10 mouse cellular contexts compared by ENCODE assay signal in genomic region chr10:52703688-52704087, GRCm38 (mm10). TPM values are rescaled to one million over a fixed set of nuclear protein-coding genes. Genes with fewer than 3 reads are reported as not detected.
DNase-seq lines count a peak whose midpoint lies in the region; ATAC-seq and TF ChIP-seq lines count a peak whose summit lies in the region.
"Had no signal": no experiment of that assay in that cellular context is flagged by ENCODE, and none has a peak within 500 bp of the region (broad histone marks: within the 10 kb centered on the region; RNA-seq: fewer than 3 reads in every experiment).

No protein-coding gene starts in this region.

- no peak overlapping the region; the same call in 1 of the 2 replicates for H3K4me3 ChIP-seq in kidney, postnatal 0 days (replicated peaks; ENCODE audit: low read depth, low read length)
- no peak overlapping the region for H3K4me3 ChIP-seq in forebrain, embryonic 11.5 days (ENCODE audit: low read depth, low read length)
- peak overlapping the region; percentile 47 for H3K4me3 ChIP-seq in hindbrain, embryonic 13.5 days
- peak overlapping the region; percentile 48; the same call in 1 of the 2 replicates for H3K4me3 ChIP-seq in midbrain, postnatal 0 days (ENCODE audit: low read depth, low read length)

- DNase-seq in kidney, postnatal 0 days (ENCODE audit: low spot score) = no peak
- DNase-seq in kidney, adult 18-20 months = no peak
- no peak for DNase-seq in forebrain, embryonic 11.5 days (ENCODE audit: low spot score)
- DNase-seq in midbrain, postnatal 0 days (ENCODE audit: low spot score) = no peak
- DNase-seq in embryo, embryonic 9.5 days (ENCODE audit: extremely low spot score) = no peak
- DNase-seq: liver, postnatal 0 days had no signal

- no peak overlapping the region for H3K27ac ChIP-seq in kidney, postnatal 0 days
- H3K27ac ChIP-seq in forebrain, embryonic 11.5 days (ENCODE audit: low read depth, low read length) = peak overlapping the region; percentile 18; the same call in 1 of the 2 replicates
- peak overlapping the region; percentile 92 for H3K27ac ChIP-seq in hindbrain, embryonic 13.5 days
- peak overlapping the region; percentile 74; the same call in 1 of the 2 replicates for H3K27ac ChIP-seq in midbrain, postnatal 0 days (ENCODE audit: low read depth, low read length)

- ATAC-seq in kidney, postnatal 0 days (replicated peaks; ENCODE audit: low FRiP score, low read depth) = no peak
- no peak; the same call in 1 of the 2 replicates for ATAC-seq in forebrain, embryonic 11.5 days (replicated peaks; ENCODE audit: low FRiP score)
- ATAC-seq in hindbrain, embryonic 13.5 days (ENCODE audit: low FRiP score) = peak; percentile 22
- ATAC-seq in midbrain, postnatal 0 days (ENCODE audit: low FRiP score) = peak; percentile 1; the same call in 1 of the 2 replicates
- no peak for ATAC-seq in megakaryocyte-erythroid progenitor cell, adult 5-6 weeks (replicated peaks; ENCODE audit: low FRiP score, low TSS enrichment, poor library complexity, severe bottlenecking)
- no peak for ATAC-seq in monocyte, adult 5-6 weeks (replicated peaks; ENCODE audit: insufficient number of reproducible peaks, low FRiP score, low TSS enrichment, poor library complexity, severe bottlenecking)
- ATAC-seq: liver, postnatal 0 days had no signal

- no peaks in the 10 kb centered on the region for H3K36me3 ChIP-seq in kidney, postnatal 0 days (ENCODE audit: insufficient read depth, low read length)
- H3K36me3 ChIP-seq in forebrain, embryonic 11.5 days (ENCODE audit: control insufficient read depth, insufficient read depth, low read length) = no peaks in the 10 kb centered on the region
- no peaks in the 10 kb centered on the region for H3K36me3 ChIP-seq in hindbrain, embryonic 13.5 days
- no peaks in the 10 kb centered on the region for H3K36me3 ChIP-seq in midbrain, postnatal 0 days (ENCODE audit: insufficient read depth, low read length)

- no peak overlapping the region for H3K9ac ChIP-seq in kidney, postnatal 0 days (ENCODE audit: low read depth, low read length)
- H3K9ac ChIP-seq in forebrain, embryonic 11.5 days (ENCODE audit: low read length) = no peak overlapping the region
- no peak overlapping the region for H3K9ac ChIP-seq in hindbrain, embryonic 13.5 days
- 0 out of 2 replicates have a peak overlapping the region, but pooled peaks have one; percentile 78 for H3K9ac ChIP-seq in midbrain, postnatal 0 days (replicated peaks; ENCODE audit: low read length, poor library complexity, severe bottlenecking)
- H3K9ac ChIP-seq: liver, postnatal 0 days had no signal

- no peaks in the 10 kb centered on the region for H3K9me3 ChIP-seq in kidney, postnatal 0 days (replicated peaks; ENCODE audit: low read length)
- H3K9me3 ChIP-seq in forebrain, embryonic 11.5 days (ENCODE audit: control insufficient read depth, low read length) = no peaks in the 10 kb centered on the region
- H3K9me3 ChIP-seq in hindbrain, embryonic 13.5 days = no peaks in the 10 kb centered on the region
- H3K9me3 ChIP-seq in midbrain, postnatal 0 days (ENCODE audit: low read length) = no peaks in the 10 kb centered on the region

- no peaks in the 10 kb centered on the region for H3K27me3 ChIP-seq in kidney, postnatal 0 days (ENCODE audit: insufficient read depth, low read length)
- H3K27me3 ChIP-seq in forebrain, embryonic 11.5 days (ENCODE audit: control insufficient read depth, insufficient read depth, low read length) = no peaks in the 10 kb centered on the region
- no peaks in the 10 kb centered on the region for H3K27me3 ChIP-seq in hindbrain, embryonic 13.5 days
- H3K27me3 ChIP-seq in midbrain, postnatal 0 days (ENCODE audit: insufficient read depth, low read length) = no peaks in the 10 kb centered on the region

- no peaks in the 10 kb centered on the region; the same call in 1 of the 2 replicates for H3K4me1 ChIP-seq in kidney, postnatal 0 days (replicated peaks; ENCODE audit: insufficient read depth, low read length)
- peaks cover 3% of the 10 kb centered on the region; the same call in 1 of the 2 replicates for H3K4me1 ChIP-seq in forebrain, embryonic 11.5 days (replicated peaks; ENCODE audit: control insufficient read depth, insufficient read depth, low read length)
- H3K4me1 ChIP-seq in hindbrain, embryonic 13.5 days (replicated peaks) = peaks cover 25% of the 10 kb centered on the region
- H3K4me1 ChIP-seq in midbrain, postnatal 0 days (ENCODE audit: insufficient read depth, low read length) = no peaks in the 10 kb centered on the region

- no peak for TF ChIP-seq CTCF in kidney, postnatal 0 days (IDR thresholded peaks at IDR 0.05; ENCODE audit: low read depth)
- TF ChIP-seq CTCF in midbrain, postnatal 0 days (IDR thresholded peaks at IDR 0.05) = no peak

- peak overlapping the region; percentile 92 for H3K4me2 ChIP-seq in kidney, postnatal 0 days (ENCODE audit: low read length)
- peak overlapping the region; percentile 72; the same call in 1 of the 2 replicates for H3K4me2 ChIP-seq in forebrain, embryonic 11.5 days (ENCODE audit: low read depth, low read length, severe bottlenecking)
- peak overlapping the region; percentile 75 for H3K4me2 ChIP-seq in hindbrain, embryonic 13.5 days
- peak overlapping the region; percentile 94 for H3K4me2 ChIP-seq in midbrain, postnatal 0 days (ENCODE audit: low read depth, low read length, poor library complexity, severe bottlenecking)

RNA-seq across cellular contexts. Expression of gene Slc35f1, which starts 13.4 kb away (rescaled TPM):
- 2.1 and 2.2 TPM in 2 replicates for polyA plus RNA-seq in kidney, postnatal 0 days (2015; fragmentation: Nextera tagmentation; extraction: Ambion mirVana)
- 24.5 and 28.2 TPM in 2 replicates for polyA plus RNA-seq in forebrain, embryonic 11.5 days (2014; fragmentation: Nextera tagmentation; extraction: Ambion mirVana)
- 28.9 and 31.6 TPM in 2 replicates for polyA plus RNA-seq in hindbrain, embryonic 13.5 days (2015; fragmentation: Nextera tagmentation; extraction: Ambion mirVana)
- 111 and 114 TPM in 2 replicates for total RNA-seq in midbrain, postnatal 0 days (2014; rRNA removed)
- 32.5 and 35.2 TPM in 2 replicates for polyA plus RNA-seq in midbrain, postnatal 0 days (2015; fragmentation: Nextera tagmentation; extraction: Ambion mirVana)
- not detected in 2 replicates for total RNA-seq in megakaryocyte-erythroid progenitor cell, adult 5-6 weeks (2014; fragmentation: Nextera tagmentation)
- total RNA-seq in megakaryocyte-erythroid progenitor cell, adult 5-6 weeks (2017) = not detected in 2 replicates
- not detected in 3 replicates for total RNA-seq in monocyte, adult 5-6 weeks (2017)
- total RNA-seq: MEL had no signal

Comparison
In these comparisons a context has a peak if more than half of its experiments do, and no peak if none do; other contexts are left out.
1. ATAC-seq: peak in hindbrain, embryonic 13.5 days (single experiment) and midbrain, postnatal 0 days (single experiment); none in kidney, postnatal 0 days (single experiment), forebrain, embryonic 11.5 days (single experiment), megakaryocyte-erythroid progenitor cell, adult 5-6 weeks (single experiment) and monocyte, adult 5-6 weeks (single experiment).
2. H3K4me3 ChIP-seq: peak in hindbrain, embryonic 13.5 days (single experiment) and midbrain, postnatal 0 days (single experiment); none in kidney, postnatal 0 days (single experiment) and forebrain, embryonic 11.5 days (single experiment).
3. Peak in every context shown above with its lines, with median percentiles within 50 percentile points of each other: H3K4me2 ChIP-seq.